Mouse (Mus musculus) megakaryocyte, adult 5-6 weeks (primary cell): ENCODE data around the gene Ripor2. TPM values are rescaled to one million over a fixed set of nuclear protein-coding genes. Genes with fewer than 3 reads are reported as not detected.
"Not testable (repeated sequence)": the region's sequence is repeated elsewhere in the genome, so short reads cannot be mapped to it uniquely, and the experiment has no call there.

Source experiments
- ATAC-seq: 2 replicates; pipeline ENCODE4 v1.8.0; 2016; ENCODE audit warnings: mild to moderate bottlenecking, inconsistent platforms; ENCODE audit not compliant: poor library complexity, severe bottlenecking
- total RNA-seq, 2 experiments: library from RNA; stranded (forward) in 1 of 2; stranded (reverse) in 1 of 2; fragments of 153-499, 151-499 nt in 1 of 2; fragments of 221-1000, 200-1000 nt in 1 of 2; gene quantifications; 2 replicates each; pipeline versions ENCODE4 v1.2.3 to v1.2.4; 2015 to 2017

Ripor2 gene
- total RNA-seq, 2 experiments from 2014 or later, result 65.3 to 87.3 TPM

DNA sequence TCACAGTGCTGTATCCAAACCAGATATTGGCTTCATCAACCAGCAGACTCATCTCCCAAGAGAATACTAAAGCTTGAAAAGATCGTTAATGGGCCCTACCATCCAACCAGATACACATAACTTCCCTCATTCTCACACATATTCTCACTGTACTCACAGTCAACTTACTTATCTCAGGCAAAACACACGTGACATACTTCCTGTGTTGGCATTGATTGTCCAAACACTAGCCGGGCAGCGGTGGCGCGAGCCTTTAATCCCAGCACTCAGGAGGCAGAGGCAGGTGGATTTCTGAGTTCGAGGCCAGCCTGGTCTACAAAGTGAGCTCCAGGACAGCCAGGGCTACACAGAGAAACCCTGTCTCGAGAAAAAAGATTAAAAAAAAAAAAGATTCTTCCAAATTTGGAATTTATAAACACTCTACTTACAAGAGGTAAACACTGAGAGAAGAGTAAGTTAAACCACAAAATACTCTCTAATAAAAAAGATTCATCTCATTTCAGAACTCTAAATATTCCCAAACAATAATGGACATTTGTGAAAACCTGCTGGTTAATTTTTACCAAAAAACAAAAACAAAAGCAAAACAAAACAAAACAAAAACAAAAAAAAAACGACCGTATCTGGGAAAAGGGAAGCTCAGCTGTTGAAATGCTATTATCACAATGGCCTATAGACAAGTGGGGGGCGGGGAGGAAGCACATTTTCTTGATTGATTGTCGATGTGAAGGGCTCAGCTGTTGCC lies 176.0 kb downstream of the Ripor2 start:
- no peak for ATAC-seq

DNA sequence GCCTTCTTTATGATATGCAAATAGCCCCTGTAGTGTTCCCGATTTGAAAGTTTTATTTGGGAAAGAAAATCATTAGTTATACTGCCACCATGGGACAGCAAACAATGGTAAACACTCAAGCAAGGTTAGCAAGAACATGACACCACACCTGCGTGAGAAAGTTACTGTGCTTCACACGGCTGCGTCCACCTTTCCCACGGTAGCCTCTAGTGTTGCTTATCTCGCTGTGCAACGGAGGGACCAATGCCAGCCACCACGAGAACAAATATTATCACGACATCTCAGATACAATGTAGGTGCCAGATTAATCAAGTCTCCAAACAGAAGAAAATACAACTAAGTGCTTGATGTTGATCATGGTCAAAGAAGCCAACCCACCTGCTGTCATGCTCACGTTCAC lies 177.5 kb downstream of the Ripor2 start:
- ATAC-seq, result no peak

- ATAC-seq, result no peak
Measured at GRCm38 (mm10) chr13:24760351-24760870, 178.4 kb downstream of the Ripor2 start.

DNA sequence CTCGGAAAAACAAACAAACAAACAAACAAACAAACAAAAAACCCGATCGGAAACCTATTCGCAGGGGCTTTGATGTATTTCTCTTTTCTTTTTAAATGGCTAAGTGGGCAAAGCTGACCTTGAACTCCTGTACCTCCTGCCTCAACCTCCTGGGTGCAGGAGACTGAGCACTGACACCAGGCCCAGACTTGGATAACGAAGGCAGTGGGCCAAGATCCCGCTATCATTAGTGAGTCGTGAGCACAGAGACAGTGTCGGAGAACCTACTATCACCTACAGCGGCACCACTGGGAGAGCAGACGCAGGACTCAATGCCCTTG lies 179.1 kb downstream of the Ripor2 start:
- peak; percentile 39 for ATAC-seq

DNA sequence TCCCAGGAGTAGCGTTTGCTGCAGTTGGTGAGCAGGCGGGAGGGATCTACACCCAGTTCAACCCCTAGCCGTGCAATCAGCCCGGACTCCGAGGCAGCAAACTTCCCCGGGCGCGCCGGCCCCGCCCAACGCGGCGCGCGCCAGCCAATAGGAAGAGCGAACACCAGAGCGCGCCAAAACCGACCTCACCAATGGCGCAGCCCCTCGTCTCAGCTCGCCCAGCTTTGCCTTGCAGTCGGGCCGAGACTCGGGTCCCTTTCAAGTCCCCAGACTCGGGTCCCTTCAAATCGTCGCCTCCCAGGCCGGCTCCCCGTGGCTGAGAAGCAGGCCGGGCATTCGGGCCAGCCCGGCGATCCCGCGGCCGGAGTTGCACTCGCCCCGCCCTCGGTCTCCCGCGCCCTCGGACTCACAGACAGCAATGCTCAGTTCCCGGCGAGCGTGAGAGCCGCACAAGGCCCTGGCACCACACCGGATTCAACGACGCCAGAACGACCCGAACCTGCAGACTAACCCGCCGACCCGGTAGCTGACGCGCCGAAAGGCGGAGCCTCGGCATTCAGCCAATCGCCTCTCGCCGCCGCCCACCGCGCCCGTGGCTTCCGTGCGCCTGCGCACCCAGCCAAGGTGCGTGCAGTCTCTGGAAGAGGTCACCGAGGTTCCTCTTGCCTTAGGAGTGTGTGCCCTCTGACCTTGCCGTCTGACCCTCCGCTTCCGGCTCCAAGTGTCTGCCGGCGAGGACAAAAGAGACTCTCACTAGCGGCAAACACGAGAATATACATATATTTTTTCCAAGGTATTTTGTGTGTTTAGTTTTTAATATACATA lies 179.6 kb downstream of the Ripor2 start, which contains the start of gene Gmnn:
Gene Gmnn, minus strand, starts transcription at position 521 of the 825 bp plus-strand sequence.
- peak; percentile 94 for ATAC-seq

- no peak for ATAC-seq
Measured at GRCm38 (mm10) chr13:24762254-24762653, 180.3 kb downstream of the Ripor2 start.

DNA sequence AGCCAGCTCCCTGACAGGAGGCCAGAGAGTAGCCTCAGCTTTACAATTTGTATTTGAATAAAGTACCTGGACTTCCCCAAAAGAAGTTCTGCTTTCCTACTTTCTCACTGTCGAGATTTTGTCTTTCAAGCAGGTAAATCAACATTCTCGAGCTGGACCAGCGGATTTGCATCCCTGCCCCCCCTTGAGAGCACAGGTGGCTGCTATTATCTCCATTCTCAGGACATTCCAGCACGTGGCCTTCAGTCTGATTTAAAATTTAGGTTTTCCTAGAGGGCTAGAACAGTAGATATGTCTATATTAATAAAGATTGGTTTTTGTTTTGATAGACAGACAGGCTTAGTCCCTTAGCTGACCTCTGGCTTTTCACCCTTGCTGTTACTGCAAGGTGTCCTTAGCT lies 185.8 kb downstream of the Ripor2 start:
- ATAC-seq, result not testable (repeated sequence)

DNA sequence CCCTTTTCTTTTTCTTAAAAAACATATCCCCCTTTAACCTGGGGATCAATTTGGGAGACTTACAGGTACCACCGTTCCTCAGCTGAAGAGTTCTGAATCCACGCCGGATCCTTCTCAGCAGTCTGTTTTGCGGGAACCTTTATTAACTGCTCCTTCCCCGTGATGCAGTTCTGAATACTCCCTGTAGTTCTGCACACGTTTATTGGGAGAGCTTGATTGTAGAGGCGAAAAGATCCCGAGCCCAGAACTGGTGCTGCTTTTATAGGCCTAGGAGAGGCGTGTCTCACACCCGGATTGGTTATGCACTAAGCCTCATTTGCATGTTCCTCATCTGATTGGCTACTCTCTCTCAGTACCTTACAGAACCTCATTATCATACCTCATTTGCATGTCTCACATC lies 189.5 kb downstream of the Ripor2 start:
- not testable (repeated sequence) for ATAC-seq

GRCm38 (mm10) chr13:24776146-24776844 lies 194.3 kb downstream of the Ripor2 start:
- peak; percentile 94 for ATAC-seq

GRCm38 (mm10) chr13:24778026-24778425 lies 196.0 kb downstream of the Ripor2 start:
- no peak for ATAC-seq

DNA sequence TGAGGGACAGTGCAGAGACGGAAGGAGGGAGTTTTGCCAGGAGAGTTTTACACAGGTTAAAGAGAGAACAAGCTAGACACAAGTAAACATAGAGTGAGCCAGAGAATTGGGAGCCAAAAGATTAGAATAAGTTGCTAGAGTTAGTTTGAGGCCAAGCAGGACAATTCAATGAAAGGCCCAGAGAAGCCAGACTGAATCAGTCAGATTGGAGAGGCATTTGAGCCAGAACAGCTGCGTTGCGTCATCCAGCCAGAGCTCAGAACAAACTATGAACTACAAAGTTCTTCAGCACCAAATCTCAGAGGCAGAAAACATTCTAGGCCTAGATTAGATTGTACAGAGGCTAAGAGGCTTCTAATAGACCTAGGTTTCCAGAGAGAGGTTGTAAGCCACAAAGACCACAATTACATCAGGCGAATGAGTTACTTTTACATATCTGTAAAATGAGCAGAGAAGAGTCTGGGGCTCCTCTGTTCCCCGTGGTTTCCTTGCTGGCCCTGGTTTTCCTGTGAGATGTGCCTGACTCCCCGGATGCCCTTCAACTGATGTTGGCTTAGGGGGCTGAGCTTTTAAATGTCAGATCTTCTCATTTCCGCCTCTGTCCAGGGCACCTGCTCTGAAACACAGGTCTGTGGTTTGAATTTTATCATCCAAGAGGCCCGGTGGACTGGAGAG lies 196.9 kb downstream of the Ripor2 start:
- ATAC-seq, result no peak

DNA sequence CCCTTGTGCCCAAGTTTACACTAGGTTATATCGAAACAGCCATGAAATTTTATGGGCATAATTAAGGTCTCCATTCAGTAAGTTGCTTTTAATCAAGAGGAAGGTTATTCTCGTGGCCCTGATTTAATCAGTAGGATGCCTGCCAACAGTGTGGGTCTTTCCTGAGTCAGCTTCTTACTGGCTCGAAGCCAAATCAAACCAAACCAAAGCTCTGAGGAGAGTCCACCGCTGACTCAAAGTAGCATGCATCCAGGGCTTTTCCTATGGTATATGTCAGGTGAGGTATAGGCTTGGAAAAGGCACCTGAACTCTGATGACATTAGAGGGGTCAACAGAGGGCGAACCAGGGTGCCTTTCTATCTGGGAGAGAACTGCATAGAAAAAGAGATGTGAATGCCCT lies 199.9 kb downstream of the Ripor2 start:
- no peak for ATAC-seq

Other genes with a start within 250 kb of the Ripor2 start
- gene Armh2, start 159.0 kb downstream of the Ripor2 start, total RNA-seq (2015), result 0.22 TPM in 1 of 2 replicates, not detected in the other
- gene Armh2, start 159.0 kb downstream of the Ripor2 start, total RNA-seq (2017), result not detected in 2 replicates
- gene Gmnn, start 179.7 kb downstream of the Ripor2 start, total RNA-seq (2015), result 161 and 181 TPM in 2 replicates
- gene Gmnn, start 179.7 kb downstream of the Ripor2 start, total RNA-seq (2017), result 175 and 177 TPM in 2 replicates
- 222 and 241 TPM in 2 replicates for gene BC005537, start 219.5 kb downstream of the Ripor2 start, total RNA-seq (2015)
- gene BC005537, start 219.5 kb downstream of the Ripor2 start, total RNA-seq (2017), result 97.2 and 116 TPM in 2 replicates
- gene Acot13, start 249.4 kb downstream of the Ripor2 start, total RNA-seq (2015), result 26.7 and 27.1 TPM in 2 replicates
- gene Acot13, start 249.4 kb downstream of the Ripor2 start, total RNA-seq (2017), result 26.1 and 30.3 TPM in 2 replicates
- 45.4 and 47.7 TPM in 2 replicates for gene Tdp2, start 249.5 kb downstream of the Ripor2 start, total RNA-seq (2015)
- gene Tdp2, start 249.5 kb downstream of the Ripor2 start, total RNA-seq (2017), result 32.9 and 35.6 TPM in 2 replicates